Mouse (Mus musculus): Measurements from ENCODE around the gene 2510009E07Rik.

- TF ChIP-seq POLR2A (IDR thresholded peaks at IDR 0.05; ENCODE audit: insufficient read depth, low read depth, low read length) (no peak), CTCF (IDR thresholded peaks at IDR 0.05) (no peak)
Observed at GRCm38 (mm10) chr16:21735638-21736037, 41.2 kb upstream of the 2510009E07Rik start.

All from heart, adult 2 months (tissue).